Mouse (Mus musculus) embryonic facial prominence, embryonic 11.5 days (tissue): Measurements from ENCODE around the gene Ehmt2. TPM values are rescaled to one million over a fixed set of nuclear protein-coding genes. Genes with fewer than 3 reads are reported as not detected.
A peak's percentile ranks its signal among the peaks of the same experiment; 100 is the strongest.

Experiments used
- ATAC-seq: fragments of 200-750 bp; cut with Nextera tagmentation; replicated peaks from 2 replicates; pipeline ENCODE4 v1.8.0; 2017; ENCODE audit warnings: low read depth; ENCODE audit not compliant: insufficient number of reproducible peaks, low FRiP score, low TSS enrichment
- DNase-seq: peaks from one replicate; pipeline ENCODE4 v3.0.0-alpha.2; 2015; ENCODE audit warnings: low spot score
- H3K27ac ChIP-seq: fragments of 300-500 bp; sonication (generic); replicated peaks from 2 replicates; pipeline ENCODE4 v1.5.1; 2014; ENCODE audit warnings: mild to moderate bottlenecking, low read depth, low read length, control low read depth
- H3K27me3 ChIP-seq: fragments of 300-500 bp; sonication (generic); 2 replicates; pipeline ENCODE4 v1.6.1; 2014; ENCODE audit warnings: mild to moderate bottlenecking, low read length, moderate library complexity, mixed read lengths; ENCODE audit not compliant: control insufficient read depth, insufficient read depth
- H3K36me3 ChIP-seq: fragments of 300-500 bp; sonication (generic); replicated peaks from 2 replicates; pipeline ENCODE4 v1.6.1; 2014; ENCODE audit warnings: low read depth, mild to moderate bottlenecking, low read length, moderate library complexity, mixed read lengths; ENCODE audit not compliant: control insufficient read depth, insufficient read depth
- H3K4me1 ChIP-seq: fragments of 300-500 bp; sonication (generic); 2 replicates; pipeline ENCODE4 v1.6.1; 2014; ENCODE audit warnings: low read length, mixed read lengths; ENCODE audit not compliant: control insufficient read depth, insufficient read depth
- H3K4me2 ChIP-seq: fragments of 300-500 bp; sonication (generic); 2 replicates; pipeline ENCODE4 v1.6.1; 2014; ENCODE audit warnings: low read depth, mild to moderate bottlenecking, control low read depth, low read length, moderate library complexity
- H3K4me3 ChIP-seq: fragments of 300-500 bp; sonication (generic); 2 replicates; pipeline ENCODE4 v1.5.1; 2014; ENCODE audit warnings: low read depth, low read length, control low read depth
- H3K9ac ChIP-seq: fragments of 300-500 bp; sonication (generic); replicated peaks from 2 replicates; pipeline ENCODE4 v1.6.1; 2014; ENCODE audit warnings: mild to moderate bottlenecking, control low read depth, low read length
- H3K9me3 ChIP-seq: fragments of 300-500 bp; sonication (generic); replicated peaks from 2 replicates; pipeline ENCODE4 v1.6.1; 2016; ENCODE audit warnings: mild to moderate bottlenecking, low read length, inconsistent platforms, mixed read lengths; ENCODE audit not compliant: control insufficient read depth
- WGBS: fragments of 180-500 bp; shearing (Covaris S2); extraction: QIAGEN DNeasy Blood & Tissue Kit; methylation state at CpG from one replicate; pipeline ENCODE4 v1.1.7; 2014; 5-methylcytosine and 5-hydroxymethylcytosine counted together
- polyA plus RNA-seq: library from polyadenylated mRNA; unstranded; fragments of >200 nt; fragmentation: Nextera tagmentation; extraction: Ambion mirVana; gene quantifications from 2 replicates; pipeline ENCODE4 v1.2.1, GENCODE M21; 2014

Ehmt2 gene
- polyA plus RNA-seq, 1 experiment from 2014 or later: 59.3 TPM

DNA sequence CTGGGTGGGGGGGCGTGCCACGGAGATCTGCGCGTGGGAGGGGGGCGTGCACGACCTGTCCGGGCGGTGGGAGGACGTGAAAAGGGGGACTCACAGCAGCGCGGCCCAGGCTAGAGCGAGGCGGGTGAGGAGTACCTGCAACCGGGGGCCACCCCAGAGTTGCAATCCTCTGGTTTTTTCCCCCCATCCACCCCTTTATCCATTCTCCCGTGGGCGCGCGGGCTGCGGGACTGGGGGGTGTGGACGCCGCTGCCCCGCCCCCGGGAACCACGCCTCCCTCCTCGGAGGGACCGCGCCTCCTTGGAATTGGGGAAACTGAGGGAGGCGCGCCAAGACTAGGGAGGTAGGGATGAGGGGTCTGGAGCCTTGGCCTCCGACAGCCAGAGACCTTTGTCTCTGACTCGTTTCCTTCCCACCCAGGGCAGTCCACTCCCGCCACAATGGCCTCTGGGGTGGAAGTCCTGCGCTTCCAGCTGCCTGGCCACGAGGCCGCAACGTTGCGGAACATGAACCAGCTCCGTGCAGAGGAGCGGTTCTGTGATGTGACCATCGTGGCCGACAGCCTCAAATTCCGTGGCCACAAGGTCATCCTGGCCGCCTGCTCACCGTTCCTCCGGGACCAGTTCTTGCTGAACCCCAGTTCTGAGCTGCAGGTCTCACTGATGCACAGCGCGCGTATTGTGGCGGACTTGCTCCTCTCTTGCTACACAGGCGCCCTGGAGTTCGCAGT is 3.3 kb upstream of the Ehmt2 start:
- DNase-seq (peak; percentile 45), ATAC-seq (no peak)
- 10% methylated on average over 42 of the region's 51 CpGs for WGBS
- Histone ChIP-seq H3K9me3 (no peaks in the 10 kb centered on the region), H3K4me3 (peak overlapping the region; percentile 91), H3K9ac (peak overlapping the region; percentile 97), H3K4me2 (peak overlapping the region; percentile 83), H3K4me1 (peaks cover 7% of the 10 kb centered on the region), H3K27me3 (no peaks in the 10 kb centered on the region), H3K36me3 (peaks cover 4% of the 10 kb centered on the region; the same call in 1 of the 2 replicates), H3K27ac (peak overlapping the region; percentile 87)

DNA sequence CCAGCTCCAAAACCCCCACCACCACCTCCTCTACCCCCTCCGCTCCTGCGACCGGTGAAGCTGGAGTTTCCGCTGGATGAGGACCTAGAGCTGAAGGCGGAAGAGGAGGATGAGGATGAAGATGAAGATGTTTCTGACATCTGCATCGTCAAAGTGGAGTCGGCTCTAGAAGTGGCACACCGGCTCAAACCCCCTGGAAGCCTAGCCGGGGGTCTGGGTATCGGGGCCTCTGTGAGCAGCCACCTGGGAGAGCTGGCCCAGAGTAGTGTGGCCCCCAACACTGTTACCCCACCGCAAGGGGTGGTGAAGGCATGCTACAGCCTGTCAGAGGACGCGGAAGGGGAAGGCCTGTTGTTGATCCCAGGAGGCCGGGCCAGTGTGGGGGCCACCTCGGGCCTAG is 2.5 kb upstream of the Ehmt2 start:
- Histone ChIP-seq H3K4me3 (peak overlapping the region; percentile 91), H3K27me3 (no peaks in the 10 kb centered on the region), H3K27ac (peak overlapping the region; percentile 87), H3K4me2 (peak overlapping the region; percentile 83), H3K36me3 (peaks cover 4% of the 10 kb centered on the region; the same call in 1 of the 2 replicates), H3K9me3 (no peaks in the 10 kb centered on the region), H3K9ac (peak overlapping the region; percentile 97; the same call in 1 of the 2 replicates), H3K4me1 (peaks cover 7% of the 10 kb centered on the region)
- WGBS: 89% methylated on average over 15 of the region's 15 CpGs
- ATAC-seq: no peak
- DNase-seq: no peak

GRCm38 (mm10) chr17:34896366-34896765 is 1.9 kb upstream of the Ehmt2 start:
- H3K27me3 ChIP-seq: no peaks in the 10 kb centered on the region
- DNase-seq (no peak), ATAC-seq (no peak)
- peaks cover 4% of the 10 kb centered on the region; the same call in 1 of the 2 replicates for H3K36me3 ChIP-seq
- 84% methylated on average over 17 of the region's 17 CpGs for WGBS
- H3K9me3 ChIP-seq: no peaks in the 10 kb centered on the region
- no peak overlapping the region for H3K27ac ChIP-seq
- no peak overlapping the region for H3K4me2 ChIP-seq
- peaks cover 7% of the 10 kb centered on the region for H3K4me1 ChIP-seq
- H3K4me3 ChIP-seq: peak overlapping the region; percentile 9; the same call in 1 of the 2 replicates
- H3K9ac ChIP-seq: no peak overlapping the region

GRCm38 (mm10) chr17:34897373-34898159 is 703 bp upstream of the Ehmt2 start:
- Histone ChIP-seq H3K27ac (peak overlapping the region; percentile 97), H3K36me3 (peaks cover 4% of the 10 kb centered on the region; the same call in 1 of the 2 replicates), H3K9ac (peak overlapping the region; percentile 97), H3K9me3 (no peaks in the 10 kb centered on the region), H3K4me3 (peak overlapping the region; percentile 93), H3K4me1 (peaks cover 7% of the 10 kb centered on the region), H3K27me3 (no peaks in the 10 kb centered on the region), H3K4me2 (peak overlapping the region; percentile 86)
- ATAC-seq (no peak), DNase-seq (peak; percentile 32)
- 20% methylated on average over 10 of the region's 10 CpGs for WGBS

- H3K4me3 ChIP-seq: peak overlapping the region; percentile 93
- H3K4me2 ChIP-seq: peak overlapping the region; percentile 86
- H3K27me3 ChIP-seq: no peaks in the 10 kb centered on the region
- H3K27ac ChIP-seq: peak overlapping the region; percentile 97
- peaks cover 7% of the 10 kb centered on the region for H3K4me1 ChIP-seq
- peak overlapping the region; percentile 97 for H3K9ac ChIP-seq
- ATAC-seq: no peak
- no CpG with 5 or more reads among the region's 47 CpGs for WGBS
- peak; percentile 77 for DNase-seq
- no peaks in the 10 kb centered on the region for H3K9me3 ChIP-seq
- peaks cover 9% of the 10 kb centered on the region for H3K36me3 ChIP-seq
Measured at GRCm38 (mm10) chr17:34898706-34899052, 410 bp downstream of the Ehmt2 start.

- WGBS: under 1% methylated on average over 35 of the region's 45 CpGs
- peaks cover 9% of the 10 kb centered on the region for H3K36me3 ChIP-seq
Measured at GRCm38 (mm10) chr17:34899053-34899889, 1.0 kb downstream of the Ehmt2 start.

DNA sequence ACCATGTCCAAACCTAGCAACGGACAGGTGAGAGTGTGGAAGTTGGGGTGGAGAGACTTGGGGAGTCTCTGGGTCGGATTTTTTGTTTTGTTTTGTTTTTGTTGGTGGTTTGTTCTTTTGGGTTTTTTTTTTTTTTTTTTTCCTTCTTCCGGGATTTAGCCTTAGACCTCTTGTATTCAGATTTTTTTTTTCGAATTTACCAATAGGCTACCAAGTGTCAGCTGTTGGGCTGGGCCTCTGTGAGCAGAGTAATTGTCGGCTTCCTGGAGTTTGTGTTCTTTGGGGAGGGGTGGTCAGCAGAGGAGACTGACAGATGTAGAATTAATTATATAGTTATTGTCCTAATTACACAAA is 1.6 kb downstream of the Ehmt2 start:
- H3K4me2 ChIP-seq: peak overlapping the region; percentile 86
- peaks cover 7% of the 10 kb centered on the region for H3K4me1 ChIP-seq
- H3K9ac ChIP-seq: peak overlapping the region; percentile 97
- H3K27me3 ChIP-seq: no peaks in the 10 kb centered on the region
- ATAC-seq (no peak), DNase-seq (peak; percentile 31)
- peak overlapping the region; percentile 93 for H3K4me3 ChIP-seq
- WGBS: 1% methylated on average over 4 of the region's 5 CpGs
- H3K36me3 ChIP-seq: peaks cover 9% of the 10 kb centered on the region
- H3K27ac ChIP-seq: peak overlapping the region; percentile 97
- H3K9me3 ChIP-seq: no peaks in the 10 kb centered on the region

More at GRCm38 (mm10) chr17:34899053-34899889, 1.0 kb downstream of the Ehmt2 start:
- peak overlapping the region; percentile 93 for H3K4me3 ChIP-seq
- H3K27me3 ChIP-seq: no peaks in the 10 kb centered on the region
- H3K27ac ChIP-seq: peak overlapping the region; percentile 97
- H3K4me1 ChIP-seq: peaks cover 7% of the 10 kb centered on the region
- peak overlapping the region; percentile 97 for H3K9ac ChIP-seq
- ATAC-seq (peak; percentile 9), DNase-seq (peak; percentile 43)
- H3K9me3 ChIP-seq: no peaks in the 10 kb centered on the region
- peak overlapping the region; percentile 86 for H3K4me2 ChIP-seq
